Mouse (Mus musculus) liver, adult 2 months (tissue): ENCODE results near the gene Tas2r106. TPM values are rescaled to one million over a fixed set of nuclear protein-coding genes. Genes with fewer than 3 reads are reported as not detected.

ENCODE experiments used
- DNase-seq: peaks from one replicate; pipeline ENCODE4 v3.0.0-alpha.2; 2011; ENCODE audit warnings: low read depth, low spot score; ENCODE audit errors: extremely low read depth
- H3K27ac ChIP-seq: fragments of 200-500 bp; replicated peaks from 2 replicates; pipeline ENCODE4 v1.5.1; 2012; ENCODE audit warnings: low read depth, mild to moderate bottlenecking, control low read depth, inconsistent platforms, low read length; ENCODE audit not compliant: insufficient read depth
- H3K27me3 ChIP-seq: fragments of 200-500 bp; 2 replicates; pipeline ENCODE4 v1.6.1; 2012; ENCODE audit warnings: mild to moderate bottlenecking, moderate library complexity, low read length, inconsistent platforms; ENCODE audit not compliant: control insufficient read depth, insufficient read depth
- H3K36me3 ChIP-seq: fragments of 200-500 bp; 2 replicates; pipeline ENCODE4 v1.6.1; 2012; ENCODE audit warnings: low read length, inconsistent platforms; ENCODE audit not compliant: control insufficient read depth, insufficient read depth
- H3K4me1 ChIP-seq: fragments of 200-500 bp; 2 replicates; pipeline ENCODE4 v1.6.1; 2011; ENCODE audit warnings: low read length; ENCODE audit not compliant: control insufficient read depth, insufficient read depth
- H3K4me3 ChIP-seq: fragments of 200-500 bp; 2 replicates; pipeline ENCODE4 v1.5.1; 2011; ENCODE audit warnings: low read depth, mild to moderate bottlenecking, control low read depth, low read length, moderate library complexity; ENCODE audit not compliant: insufficient read depth
- H3K79me2 ChIP-seq: fragments of 200-500 bp; 2 replicates; pipeline ENCODE4 v1.6.1; 2012; ENCODE audit warnings: inconsistent platforms, mild to moderate bottlenecking, low read length, moderate library complexity; ENCODE audit not compliant: control insufficient read depth, insufficient read depth
- H3K9ac ChIP-seq: fragments of 200-500 bp; 2 replicates; pipeline ENCODE4 v1.6.1; 2012; ENCODE audit warnings: low read depth, mild to moderate bottlenecking, control low read depth, inconsistent platforms, low read length
- CTCF ChIP-seq: fragments of 200-500 bp; IDR thresholded peaks from 2 replicates; pipeline ENCODE4 v1.5.1; 2011; ENCODE audit warnings: low read depth, low read length, control low read depth
- POLR2A ChIP-seq: fragments of 200-500 bp; IDR thresholded peaks from 2 replicates; pipeline ENCODE4 v1.6.1; 2011; ENCODE audit warnings: low read length, control low read depth; ENCODE audit not compliant: insufficient read depth; ENCODE audit errors: extremely low read depth
- WGBS: fragments of 180-500 bp; shearing (Covaris S2); methylation state at CpG from one replicate; pipeline ENCODE4 v1.1.7; 2018; 5-methylcytosine and 5-hydroxymethylcytosine counted together
- polyA plus RNA-seq: library from polyadenylated mRNA; depleted of rRNA; stranded (reverse); fragments of >200 nt; gene quantifications from 2 replicates; pipeline ENCODE4 v1.2.3, GENCODE M21; 2012; rRNA removed
- total RNA-seq: library from RNA; depleted of rRNA; stranded (reverse); fragments of >200 nt; gene quantifications from 2 replicates; pipeline ENCODE4 v1.2.3, GENCODE M21; 2014; rRNA removed

Tas2r106 gene
- total RNA-seq (not detected in 2 replicates), polyA plus RNA-seq (not detected in 2 replicates)

DNA sequence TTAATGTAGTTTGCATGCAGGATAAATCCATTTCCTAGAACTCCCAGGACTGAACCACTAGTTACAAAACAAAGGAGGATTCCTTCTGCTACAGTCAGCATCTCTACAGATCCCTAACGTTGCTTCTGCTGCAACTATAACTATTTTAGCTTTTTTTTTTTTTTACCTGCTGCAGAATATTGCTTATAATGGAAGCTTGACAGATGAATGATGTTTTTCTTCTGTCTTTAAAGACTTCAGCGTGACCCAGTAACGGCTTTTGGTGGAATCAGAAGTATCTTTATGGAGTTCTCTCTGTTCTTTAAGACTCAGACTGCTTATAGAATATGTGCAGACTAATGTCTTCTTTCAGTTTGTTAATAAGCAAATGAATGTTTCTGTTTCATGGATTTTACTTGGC, at the start of gene Tas2r106:
Tas2r106 (minus strand) TSS at position 101 of the 400 bp plus-strand sequence.
- H3K4me1 ChIP-seq: no peaks in the 10 kb centered on the region
- DNase-seq: no peak
- WGBS: 61% methylated on average over 3 of the region's 3 CpGs
- H3K9ac ChIP-seq: no peak within 1 kb of the TSS
- H3K79me2 ChIP-seq: no peaks in the 10 kb centered on the region
- no peak within 1 kb of the TSS for H3K27ac ChIP-seq
- H3K36me3 ChIP-seq: no peaks in the 10 kb centered on the region
- H3K27me3 ChIP-seq: no peaks in the 10 kb centered on the region
- no peak within 1 kb of the TSS for H3K4me3 ChIP-seq
- no peak for TF ChIP-seq POLR2A
- no peak for TF ChIP-seq CTCF

DNA sequence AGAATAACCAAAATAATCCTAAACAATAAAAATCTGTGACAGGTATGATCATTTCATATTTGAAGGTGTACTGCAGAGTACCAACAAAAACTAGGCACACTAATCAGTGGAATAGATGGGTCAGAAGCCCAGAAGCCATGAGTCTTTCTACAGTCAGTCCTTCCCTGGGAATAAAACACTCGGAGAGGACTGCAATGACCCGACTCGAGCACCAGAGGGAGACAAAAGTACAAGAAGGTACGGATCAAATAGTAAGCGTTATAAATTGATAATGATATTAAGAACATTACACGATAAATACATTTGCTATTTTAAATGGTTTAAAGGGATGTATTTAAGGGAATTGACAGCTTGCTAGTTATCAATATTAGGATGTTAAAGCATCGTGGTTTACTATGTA, 34.1 kb upstream of the Tas2r106 start:
- no peak overlapping the region for H3K4me3 ChIP-seq
- 33% methylated on average over 7 of the region's 7 CpGs for WGBS
- H3K27ac ChIP-seq: no peak overlapping the region
- no peaks in the 10 kb centered on the region for H3K36me3 ChIP-seq
- peak; percentile 4 for DNase-seq
- H3K27me3 ChIP-seq: no peaks in the 10 kb centered on the region
- no peaks in the 10 kb centered on the region for H3K79me2 ChIP-seq
- no peaks in the 10 kb centered on the region for H3K4me1 ChIP-seq
- H3K9ac ChIP-seq: no peak overlapping the region
- no peak for TF ChIP-seq CTCF
- TF ChIP-seq POLR2A: no peak

DNA sequence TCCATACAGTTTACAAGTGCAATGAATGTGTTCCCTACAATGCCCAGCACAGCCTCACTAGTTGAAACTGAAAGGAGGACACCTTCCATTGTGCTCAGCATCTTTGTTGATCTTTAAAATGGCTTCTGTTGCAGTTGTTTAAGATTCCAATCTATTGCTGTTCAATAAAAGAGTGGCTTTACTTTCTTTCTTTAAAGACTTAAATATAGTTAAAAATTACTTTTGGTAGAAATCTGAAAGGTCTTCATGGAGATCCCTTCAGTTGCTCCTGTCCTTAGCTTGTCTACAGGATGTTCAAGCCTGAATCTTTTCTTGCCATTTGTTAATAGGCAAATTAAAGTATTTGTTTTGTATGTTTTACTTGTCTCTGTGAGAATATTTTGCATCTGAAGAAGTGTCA, 11.3 kb upstream of the Tas2r106 start, which contains the start of gene Tas2r114:
Tas2r114 (minus strand) TSS at position 101 of the 400 bp plus-strand sequence.
- Histone ChIP-seq H3K79me2 (no peaks in the 10 kb centered on the region), H3K27ac (no peak within 1 kb of the TSS), H3K4me1 (no peaks in the 10 kb centered on the region), H3K36me3 (no peaks in the 10 kb centered on the region), H3K9ac (no peak within 1 kb of the TSS), H3K4me3 (no peak within 1 kb of the TSS), H3K27me3 (no peaks in the 10 kb centered on the region)
- TF ChIP-seq CTCF (no peak), POLR2A (no peak)
- DNase-seq: no peak

DNA sequence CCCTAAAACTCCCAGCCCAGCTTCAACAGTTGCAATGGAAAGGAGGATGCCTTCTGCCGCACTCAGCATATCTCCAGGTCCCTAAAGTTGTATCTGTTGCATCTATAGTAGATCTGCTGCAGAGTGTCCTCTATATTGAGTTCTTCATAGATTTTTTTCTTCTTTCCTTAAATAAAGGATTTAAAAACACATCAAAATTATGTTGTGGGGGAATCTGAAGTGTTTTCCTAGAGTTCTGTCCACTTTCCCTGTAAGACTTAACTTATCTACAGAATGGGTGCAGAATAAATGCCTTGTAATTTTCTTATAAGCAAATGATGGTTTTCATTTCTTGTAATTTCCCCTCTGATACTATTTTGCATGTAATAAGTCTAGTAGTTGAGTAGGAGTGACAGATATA, 8.7 kb upstream of the Tas2r106 start, which contains the start of gene Tas2r105:
Tas2r105 (minus strand) TSS at position 101 of the 400 bp plus-strand sequence.
- 83% methylated on average over 1 of the region's 1 CpGs for WGBS
- Histone ChIP-seq H3K79me2 (no peaks in the 10 kb centered on the region), H3K27ac (no peak within 1 kb of the TSS), H3K27me3 (no peaks in the 10 kb centered on the region), H3K36me3 (no peaks in the 10 kb centered on the region), H3K9ac (no peak within 1 kb of the TSS), H3K4me3 (no peak within 1 kb of the TSS), H3K4me1 (no peaks in the 10 kb centered on the region)
- no peak for DNase-seq
- no peak for TF ChIP-seq POLR2A
- no peak for TF ChIP-seq CTCF

DNA sequence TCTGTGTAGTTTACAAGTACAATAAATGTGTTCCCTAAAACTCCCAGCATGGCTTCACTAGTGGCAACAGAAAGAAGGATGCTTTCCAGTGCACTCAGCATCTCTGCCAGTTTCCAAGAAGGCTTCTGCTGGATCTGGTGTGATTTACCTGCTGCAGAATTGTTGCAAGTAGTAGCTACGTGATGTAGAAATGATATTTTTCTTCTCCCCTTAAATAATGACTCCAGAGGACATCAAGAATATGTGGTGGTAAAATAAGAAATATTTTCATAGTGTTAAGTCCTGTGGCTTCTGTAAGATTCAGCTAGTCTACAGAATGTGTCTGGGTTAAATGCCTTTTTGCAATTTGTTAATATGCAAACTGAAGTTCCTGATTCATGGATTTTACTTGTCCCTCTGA, 7.0 kb upstream of the Tas2r106 start, which contains the start of gene Tas2r104:
Tas2r104 (minus strand) TSS at position 101 of the 400 bp plus-strand sequence.
- H3K9ac ChIP-seq: no peak within 1 kb of the TSS
- no peak within 1 kb of the TSS for H3K27ac ChIP-seq
- H3K79me2 ChIP-seq: no peaks in the 10 kb centered on the region
- no peak for DNase-seq
- H3K4me1 ChIP-seq: no peaks in the 10 kb centered on the region
- H3K36me3 ChIP-seq: no peaks in the 10 kb centered on the region
- 59% methylated on average over 1 of the region's 1 CpGs for WGBS
- no peaks in the 10 kb centered on the region for H3K27me3 ChIP-seq
- no peak within 1 kb of the TSS for H3K4me3 ChIP-seq
- TF ChIP-seq POLR2A (no peak), CTCF (no peak)

DNA sequence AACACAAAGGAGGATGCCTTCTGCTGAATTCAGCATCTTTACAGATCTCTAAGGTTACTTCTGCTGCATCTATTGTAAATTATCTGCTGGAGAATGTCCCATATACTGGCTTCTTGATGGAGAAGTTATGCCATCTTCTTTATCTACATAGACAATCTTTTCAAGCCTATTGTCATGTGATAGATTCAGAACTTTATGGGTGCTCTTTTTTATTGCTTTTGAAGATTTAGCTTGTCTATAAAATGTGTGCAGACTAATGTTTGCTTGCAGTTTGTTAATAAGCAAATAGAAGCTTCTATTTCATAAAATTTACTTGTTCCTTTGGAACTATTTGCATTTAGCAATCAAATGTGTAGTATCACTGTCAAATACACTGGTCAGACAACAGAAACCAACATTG, 18.6 kb downstream of the Tas2r106 start, which contains the start of gene Tas2r107:
Tas2r107 (minus strand) TSS at position 101 of the 400 bp plus-strand sequence.
- Histone ChIP-seq H3K27ac (no peak within 1 kb of the TSS), H3K27me3 (no peaks in the 10 kb centered on the region), H3K4me1 (no peaks in the 10 kb centered on the region), H3K79me2 (no peaks in the 10 kb centered on the region), H3K36me3 (no peaks in the 10 kb centered on the region), H3K9ac (no peak within 1 kb of the TSS), H3K4me3 (no peak within 1 kb of the TSS)
- no peak for DNase-seq
- no peak for TF ChIP-seq POLR2A
- TF ChIP-seq CTCF: no peak
